13 mouse cellular contexts compared by ENCODE assay signal in the genomic region with DNA sequence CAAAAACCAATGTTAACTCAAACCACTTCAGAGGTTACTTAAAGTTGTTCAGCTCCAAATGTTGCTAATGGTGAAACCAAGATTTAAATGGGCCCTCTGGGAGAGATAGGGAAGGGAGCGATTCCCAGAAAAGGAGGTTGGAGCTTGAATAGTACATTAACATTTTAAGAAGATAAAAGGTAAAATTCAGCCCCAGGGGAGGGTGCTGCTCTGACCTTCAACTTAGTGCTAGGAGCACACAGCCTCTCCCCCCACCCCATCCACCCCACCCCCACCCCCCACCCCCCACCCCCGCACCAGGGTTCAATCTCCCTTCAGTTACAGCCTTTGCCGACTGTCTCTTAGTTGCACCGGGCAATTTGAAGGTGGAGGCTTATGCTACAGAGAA. TPM values are rescaled to one million over a fixed set of nuclear protein-coding genes. Genes with fewer than 3 reads are reported as not detected.
A peak's percentile ranks its signal among the peaks of the same experiment; 100 is the strongest.
DNase-seq lines count a peak whose midpoint lies in the region; ATAC-seq and TF ChIP-seq lines count a peak whose summit lies in the region.
"Had no signal": no experiment of that assay in that cellular context is flagged by ENCODE, and none has a peak within 500 bp of the region (broad histone marks: within the 10 kb centered on the region; RNA-seq: fewer than 3 reads in every experiment).

No protein-coding gene starts in this region.

- TF ChIP-seq CTCF in liver, adult 2 months (IDR thresholded peaks at IDR 0.05; ENCODE audit: low read depth, low read length) = no peak

- DNase-seq in heart, postnatal 36 days = no peak
- DNase-seq in liver, adult 2 months (ENCODE audit: extremely low read depth, low read depth, low spot score) = no peak
- peak; percentile 86 for DNase-seq in ES-CJ7 (ENCODE audit: low read depth, low spot score)
- DNase-seq in limb, embryonic 14.5 days (ENCODE audit: low spot score) = peak; percentile 44
- DNase-seq: lung, adult 2 months; spleen, adult 18-20 months; thymus, adult 18-20 months had no signal

- peaks cover 49% of the 10 kb centered on the region for H3K4me1 ChIP-seq in heart, embryonic 13.5 days
- peaks cover 16% of the 10 kb centered on the region for H3K4me1 ChIP-seq in liver, adult 2 months (ENCODE audit: control insufficient read depth, insufficient read depth, low read length)
- H3K4me1 ChIP-seq in liver, embryonic 12.5 days = peaks cover 7% of the 10 kb centered on the region
- H3K4me1 ChIP-seq in limb, embryonic 14.5 days (ENCODE audit: control insufficient read depth, insufficient read depth, low read length) = peaks cover 20% of the 10 kb centered on the region

- no peak overlapping the region for H3K4me3 ChIP-seq in heart, embryonic 13.5 days
- H3K4me3 ChIP-seq in liver, adult 2 months (ENCODE audit: insufficient read depth, low read depth, low read length) = no peak overlapping the region
- no peak overlapping the region for H3K4me3 ChIP-seq in liver, embryonic 12.5 days
- no peak overlapping the region for H3K4me3 ChIP-seq in limb, embryonic 14.5 days (replicated peaks; ENCODE audit: low read length)
- H3K4me3 ChIP-seq: forebrain, embryonic 12.5 days; hindbrain, embryonic 10.5 days had no signal

- H3K27ac ChIP-seq in heart, embryonic 13.5 days (replicated peaks) = peak overlapping the region; percentile 78
- H3K27ac ChIP-seq in liver, adult 2 months (replicated peaks; ENCODE audit: insufficient read depth, low read depth, low read length) = peak overlapping the region; percentile 51
- no peak overlapping the region for H3K27ac ChIP-seq in liver, embryonic 12.5 days
- no peak overlapping the region for H3K27ac ChIP-seq in limb, embryonic 14.5 days (replicated peaks; ENCODE audit: low read depth, low read length)
- H3K27ac ChIP-seq: forebrain, embryonic 12.5 days had no signal

- H3K79me2 ChIP-seq in liver, adult 2 months (ENCODE audit: control insufficient read depth, insufficient read depth, low read length) = no peaks in the 10 kb centered on the region

- no peak overlapping the region for H3K4me2 ChIP-seq in heart, embryonic 13.5 days
- H3K4me2 ChIP-seq in liver, embryonic 12.5 days = no peak overlapping the region
- H3K4me2 ChIP-seq in limb, embryonic 14.5 days (replicated peaks; ENCODE audit: low read depth, low read length, severe bottlenecking) = no peak overlapping the region
- H3K4me2 ChIP-seq: forebrain, embryonic 12.5 days had no signal

- H3K9ac ChIP-seq in heart, embryonic 13.5 days = no peak overlapping the region
- 0 out of 2 replicates have a peak overlapping the region, but pooled peaks have one; percentile 39 for H3K9ac ChIP-seq in liver, adult 2 months (ENCODE audit: low read depth, low read length)
- no peak overlapping the region for H3K9ac ChIP-seq in liver, embryonic 12.5 days
- no peak overlapping the region for H3K9ac ChIP-seq in limb, embryonic 14.5 days (ENCODE audit: low read depth, low read length, severe bottlenecking)
- H3K9ac ChIP-seq: forebrain, embryonic 12.5 days had no signal

- no peaks in the 10 kb centered on the region for H3K36me3 ChIP-seq in heart, embryonic 13.5 days
- H3K36me3 ChIP-seq in liver, adult 2 months (ENCODE audit: control insufficient read depth, insufficient read depth, low read length) = no peaks in the 10 kb centered on the region
- no peaks in the 10 kb centered on the region for H3K36me3 ChIP-seq in liver, embryonic 12.5 days
- no peaks in the 10 kb centered on the region for H3K36me3 ChIP-seq in limb, embryonic 14.5 days (ENCODE audit: control insufficient read depth, insufficient read depth, low read length)
- H3K36me3 ChIP-seq: forebrain, embryonic 12.5 days; hindbrain, embryonic 10.5 days had no signal

- H3K9me3 ChIP-seq in heart, embryonic 13.5 days = no peaks in the 10 kb centered on the region
- H3K9me3 ChIP-seq in liver, embryonic 12.5 days (replicated peaks) = no peaks in the 10 kb centered on the region
- H3K9me3 ChIP-seq in limb, embryonic 14.5 days (ENCODE audit: control insufficient read depth, low read length) = no peaks in the 10 kb centered on the region
- H3K9me3 ChIP-seq: forebrain, embryonic 12.5 days; hindbrain, embryonic 10.5 days had no signal

- no peak for ATAC-seq in heart, embryonic 13.5 days (ENCODE audit: extremely low read depth, insufficient number of reproducible peaks, low FRiP score, low TSS enrichment)
- ATAC-seq in liver, embryonic 12.5 days = no peak
- no peak for ATAC-seq in limb, embryonic 14.5 days (ENCODE audit: low FRiP score, low read depth)
- ATAC-seq in erythroid progenitor cell, adult 5-6 weeks (replicated peaks; ENCODE audit: low FRiP score, poor library complexity, severe bottlenecking) = no peak
- ATAC-seq: midbrain, embryonic 16.5 days had no signal

- H3K27me3 ChIP-seq in heart, embryonic 13.5 days (replicated peaks) = peaks cover 5% of the 10 kb centered on the region; the same call in 1 of the 2 replicates
- no peaks in the 10 kb centered on the region for H3K27me3 ChIP-seq in liver, adult 2 months (ENCODE audit: control insufficient read depth, insufficient read depth, low read length)
- H3K27me3 ChIP-seq in liver, embryonic 12.5 days (replicated peaks) = peaks cover 46% of the 10 kb centered on the region
- H3K27me3 ChIP-seq in limb, embryonic 14.5 days (ENCODE audit: control insufficient read depth, insufficient read depth, low read length) = no peaks in the 10 kb centered on the region

- intact Hi-C loops in heart, postnatal 36 days (cut with DNase I) = loop anchor here (10.0 kb wide), 1 partner anchor 57 kb away; no protein-coding TSS in a partner anchor

- TF ChIP-seq POLR2A in liver, adult 2 months (IDR thresholded peaks at IDR 0.05; ENCODE audit: extremely low read depth, insufficient read depth, low read length) = no peak
- TF ChIP-seq POLR2A in limb, embryonic 14.5 days (IDR thresholded peaks at IDR 0.05; ENCODE audit: borderline replicate concordance, extremely low read depth, insufficient read depth, insufficient read length) = no peak

- WGBS in heart, embryonic 13.5 days = 31% methylated on average over 4 of the region's 4 CpGs
- 17% methylated on average over 4 of the region's 4 CpGs for WGBS in liver, adult 2 months
- WGBS in liver, embryonic 12.5 days (ENCODE audit: insufficient replicate concordance) = 35% methylated on average over 4 of the region's 4 CpGs
- 23% methylated on average over 3 of the region's 4 CpGs for WGBS in limb, embryonic 14.5 days

RNA-seq across cellular contexts. Expression of a gene that starts 43.9 kb away (rescaled TPM):
- 33.2 and 36.2 TPM in 2 replicates for polyA plus RNA-seq in heart, embryonic 13.5 days (2015; fragmentation: Nextera tagmentation; extraction: Ambion mirVana)
- total RNA-seq in heart, postnatal 36 days (2021) = 1 to 10 TPM; 7.3 to 7.9 TPM
- 15.4 and 15.7 TPM in 2 replicates for total RNA-seq in liver, adult 2 months (2014; rRNA removed)
- 24.4 and 24.6 TPM in 2 replicates for polyA plus RNA-seq in liver, adult 2 months (2012; rRNA removed)
- polyA plus RNA-seq in liver, embryonic 12.5 days (2016; fragmentation: Nextera tagmentation; extraction: Ambion mirVana) = 36.3 and 38.3 TPM in 2 replicates
- 29.4 and 29.5 TPM in 2 replicates for polyA plus RNA-seq in limb, embryonic 14.5 days (2012; rRNA removed)
- 45.1 and 45.5 TPM in 2 replicates for polyA plus RNA-seq in limb, embryonic 14.5 days (2014; fragmentation: Nextera tagmentation; extraction: Ambion mirVana)
- total RNA-seq in erythroid progenitor cell, adult 5-6 weeks (2015; ENCODE audit: low replicate concordance) = 1.7 and 3.6 TPM in 2 replicates
- total RNA-seq in erythroid progenitor cell, adult 5-6 weeks (2017; ENCODE audit: low replicate concordance) = 3.3 TPM in 1 of 2 replicates, not detected in the other

Comparison
In these comparisons a context has a peak if more than half of its experiments do, and no peak if none do; other contexts are left out.
1. H3K27ac ChIP-seq: peak in heart, embryonic 13.5 days (single experiment) and liver, adult 2 months (single experiment); none in liver, embryonic 12.5 days (single experiment) and limb, embryonic 14.5 days (single experiment).
2. DNase-seq: peak in ES-CJ7 (single experiment) and limb, embryonic 14.5 days (single experiment); none in heart, postnatal 36 days (0 of 2) and liver, adult 2 months (single experiment).